Mouse (Mus musculus) left cerebral cortex, postnatal 14 days (tissue): ENCODE measurements at regions not wholly inside any gene's neighbourhood (a gene's known extent, or its start where the extent isn't known, plus 50 kb on each side); places are given as distances from the start of the nearest gene placed in this dataset.

Experiments used
- DNase-seq, 2 experiments: peaks; one replicate each; pipeline ENCODE4 v3.0.0; 2021 to 2022; ENCODE audit warnings: low spot score in 2 of 2, mixed read lengths in 1 of 2
- intact Hi-C: fragments of 180-260 bp; cut with DNase I; formaldehyde crosslinking; loops from one replicate; pipeline ENCODE4 v1.15.1; 2025

GRCm38 (mm10) chr5:84934369-84934768, 517.2 kb upstream of the Epha5 start:
- intact Hi-C loops = no loop called here

GRCm38 (mm10) chr5:84917631-84918292, 500.6 kb upstream of the Epha5 start:
- no peak for DNase-seq
- intact Hi-C loops = no loop called here

More at GRCm38 (mm10) chr5:84934369-84934768, 517.2 kb upstream of the Epha5 start:
- DNase-seq = peak in 1 of 2 experiments; percentile 1

DNA sequence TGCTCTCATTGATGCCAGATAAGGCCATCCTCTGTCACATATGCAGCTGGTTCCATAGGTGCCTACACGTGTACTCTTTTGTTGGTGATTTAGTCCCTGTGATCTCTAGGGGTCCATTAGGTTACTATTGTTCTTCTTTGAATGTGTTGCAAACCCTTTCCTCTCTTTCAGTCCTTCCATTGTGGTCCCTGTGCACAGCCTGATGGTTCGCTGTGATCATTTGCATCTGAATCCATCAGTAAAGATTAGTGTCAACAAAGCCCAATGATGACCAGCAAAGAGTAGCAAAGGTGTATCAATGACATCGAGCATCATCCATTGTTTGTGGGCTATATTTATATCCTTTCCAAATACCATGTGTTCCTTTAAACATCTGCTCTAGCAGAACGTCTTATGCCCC, 484.5 kb upstream of the Epha5 start:
- intact Hi-C loops = no loop called here
- no peak for DNase-seq

GRCm38 (mm10) chr5:84897535-84897934, 480.4 kb upstream of the Epha5 start:
- no peak for DNase-seq
- intact Hi-C loops = no loop called here

- intact Hi-C loops = no loop called here
- no peak for DNase-seq
These were observed 436.4 kb upstream of the Epha5 start for GRCm38 (mm10) chr5:84853622-84854021.

DNA sequence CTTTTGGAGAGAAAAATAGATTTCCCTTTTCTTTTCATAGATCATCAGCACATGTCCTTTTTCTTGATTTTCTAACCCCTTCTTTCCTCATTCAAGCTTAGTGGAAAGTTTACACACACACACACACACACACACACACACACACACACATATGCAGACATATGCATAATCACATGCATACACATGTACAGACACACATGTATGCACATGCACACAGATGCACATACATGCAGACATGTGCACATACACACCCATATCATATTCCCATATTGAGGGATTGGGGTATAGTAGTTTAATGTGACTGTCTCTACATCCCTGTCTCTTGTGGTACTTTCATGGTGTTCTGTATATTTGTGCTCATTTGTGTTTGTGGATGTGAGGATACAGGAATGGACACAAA, 432.0 kb upstream of the Epha5 start:
- DNase-seq = no peak
- intact Hi-C loops = no loop called here

GRCm38 (mm10) chr5:84848765-84849164, 431.6 kb upstream of the Epha5 start:
- intact Hi-C loops = no loop called here
- peak; percentile 10 to 20 for DNase-seq

GRCm38 (mm10) chr5:84811460-84811859, 394.3 kb upstream of the Epha5 start:
- intact Hi-C loops = no loop called here
- DNase-seq = no peak

- intact Hi-C loops = no loop called here
These were observed 393.7 kb upstream of the Epha5 start for GRCm38 (mm10) chr5:84810844-84811243.

DNA sequence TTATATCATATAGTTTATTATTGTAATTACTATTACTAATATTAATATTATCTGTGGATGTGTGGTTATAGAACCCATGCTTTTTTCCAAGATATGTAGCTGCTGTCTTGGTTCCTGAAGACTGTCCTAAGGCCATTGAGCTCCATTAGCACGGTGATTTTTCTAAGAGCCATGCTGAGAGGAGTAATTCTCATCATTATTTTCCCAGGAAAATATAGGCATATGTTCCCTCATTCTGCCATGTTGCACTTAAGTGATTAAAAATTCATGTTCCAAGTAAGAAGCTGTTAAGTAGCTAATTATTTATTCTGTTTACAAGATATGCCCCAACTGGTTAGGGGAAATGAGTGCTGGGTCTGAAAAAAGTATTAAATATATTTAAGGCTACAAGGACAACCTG, 345.4 kb upstream of the Epha5 start:
- intact Hi-C loops = no loop called here
- no peak for DNase-seq

More at GRCm38 (mm10) chr5:84810844-84811243, 393.7 kb upstream of the Epha5 start:
- DNase-seq = no peak

DNA sequence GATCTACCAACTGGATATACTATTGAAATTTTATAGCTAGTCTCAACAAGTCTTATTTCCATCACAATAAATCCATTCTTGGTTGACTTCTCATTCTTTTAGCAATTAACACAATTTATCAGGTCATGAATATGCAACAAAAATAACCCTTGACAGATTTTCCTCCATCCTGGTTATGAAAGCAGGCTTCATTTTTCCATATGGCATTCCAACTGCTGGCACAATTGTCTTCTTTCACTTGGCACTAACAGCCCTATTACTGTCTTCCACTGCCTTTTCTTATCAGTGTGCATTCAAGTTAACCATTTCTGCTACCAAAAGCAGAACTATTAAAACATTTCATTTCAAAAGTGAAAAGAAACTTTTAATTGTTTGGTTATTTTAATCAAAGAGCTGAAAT, 334.9 kb upstream of the Epha5 start:
- intact Hi-C loops = no loop called here
- no peak for DNase-seq

GRCm38 (mm10) chr5:84705436-84705835, 288.3 kb upstream of the Epha5 start:
- intact Hi-C loops = no loop called here

DNA sequence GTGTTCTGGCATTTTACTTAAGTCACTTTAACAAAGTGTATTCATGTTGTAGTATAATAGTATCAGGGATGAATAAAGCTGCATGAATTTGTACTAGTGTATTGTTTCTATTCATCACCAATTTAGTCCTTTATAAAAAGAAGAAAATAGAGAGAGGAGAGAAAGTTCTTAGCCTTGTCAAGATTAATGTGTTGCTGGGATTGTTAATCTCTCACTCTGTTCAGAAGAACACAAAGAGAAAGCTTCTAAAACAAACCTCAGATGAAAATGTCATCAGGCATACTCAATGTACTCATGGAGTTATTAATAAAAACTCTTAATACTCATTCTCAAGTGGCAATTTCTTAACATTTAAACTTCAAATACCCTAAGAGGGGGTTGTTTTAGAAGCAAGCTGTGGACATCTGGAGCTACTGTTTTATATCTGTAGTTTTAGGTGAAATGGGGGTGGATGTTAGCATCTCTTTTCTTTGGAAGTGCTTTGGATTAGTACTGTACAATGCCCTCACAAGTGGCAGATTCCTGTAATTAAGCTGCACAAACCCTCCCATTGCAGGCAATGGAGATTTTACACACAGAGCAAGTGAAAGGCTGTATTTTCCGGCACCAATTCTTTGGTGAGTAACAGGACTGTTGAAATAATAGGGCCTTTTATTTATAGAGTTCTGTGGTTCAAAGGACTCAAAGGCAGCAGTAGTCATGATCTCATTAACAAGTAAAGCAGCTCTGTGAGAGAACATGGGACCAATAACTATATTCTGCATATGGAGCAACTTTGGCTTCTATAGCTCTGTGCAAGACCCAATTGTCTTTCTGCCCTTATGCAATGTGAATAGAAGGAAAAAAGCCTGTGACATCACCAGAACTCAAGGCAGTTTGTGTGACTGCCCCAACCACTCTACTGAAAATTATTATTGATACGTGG, 273.4 kb upstream of the Epha5 start:
- intact Hi-C loops = no loop called here
- DNase-seq = no peak

More at GRCm38 (mm10) chr5:84705436-84705835, 288.3 kb upstream of the Epha5 start:
- DNase-seq = no peak

DNA sequence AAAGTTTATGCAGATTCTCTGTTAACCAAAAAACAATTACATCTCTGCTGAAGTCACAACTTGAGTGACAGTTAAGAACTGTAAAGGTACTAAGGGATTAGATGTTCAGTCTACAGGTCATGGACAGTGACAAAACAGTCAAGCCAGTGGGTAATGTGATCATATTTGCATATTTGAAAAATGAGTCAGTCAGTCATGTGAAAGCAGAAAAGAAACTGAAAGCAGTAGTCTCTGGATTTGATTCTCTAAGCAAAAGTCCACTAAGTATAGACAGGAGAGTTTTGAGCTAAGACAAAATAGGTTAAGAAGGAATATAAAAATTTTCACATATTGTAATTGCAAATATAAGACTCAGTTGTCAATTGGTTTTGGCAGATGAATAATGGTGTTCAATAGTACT, 270.4 kb upstream of the Epha5 start:
- DNase-seq = no peak
- intact Hi-C loops = no loop called here

DNA sequence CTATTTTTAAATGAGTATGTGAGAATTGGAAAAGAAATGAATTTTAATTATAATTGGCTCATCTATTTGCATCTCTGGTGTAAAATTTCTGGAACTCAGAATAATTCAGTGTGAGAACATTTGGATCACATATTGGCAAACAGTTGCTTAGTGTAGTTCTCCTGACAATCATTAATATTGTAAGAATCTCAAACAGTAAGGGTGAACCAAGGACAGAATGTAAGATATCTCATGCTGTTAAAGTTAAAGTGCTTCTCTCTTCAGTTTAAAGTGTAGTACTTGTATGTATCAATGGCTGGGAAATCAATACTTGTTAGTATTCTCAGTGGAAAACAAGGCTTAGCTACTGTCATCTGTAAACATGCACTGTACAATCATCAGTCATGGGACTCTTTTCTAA, 238.0 kb upstream of the Epha5 start:
- peak in 1 of 2 experiments; percentile 3 for DNase-seq
- intact Hi-C loops = no loop called here

DNA sequence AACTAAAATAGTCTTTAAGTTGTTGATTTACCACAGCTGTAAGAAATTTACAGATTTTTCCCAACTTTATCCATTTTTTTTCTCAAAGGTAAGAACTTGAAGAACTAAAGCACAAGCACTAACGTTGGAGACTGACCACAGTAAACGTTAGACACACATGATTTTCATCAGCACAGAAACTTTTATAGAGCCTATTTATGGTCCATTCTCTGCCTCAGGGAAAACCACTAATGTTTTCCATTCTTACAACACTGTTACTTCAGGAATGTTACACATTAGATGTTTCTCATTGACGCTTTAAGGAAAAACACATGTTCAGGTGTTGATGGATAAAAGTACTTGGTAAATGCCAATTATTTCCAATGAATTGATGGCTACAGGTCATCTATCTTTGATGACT, 218.3 kb upstream of the Epha5 start:
- DNase-seq = no peak
- intact Hi-C loops = no loop called here

GRCm38 (mm10) chr5:84632851-84633250, 215.7 kb upstream of the Epha5 start:
- DNase-seq = no peak
- intact Hi-C loops = no loop called here

DNA sequence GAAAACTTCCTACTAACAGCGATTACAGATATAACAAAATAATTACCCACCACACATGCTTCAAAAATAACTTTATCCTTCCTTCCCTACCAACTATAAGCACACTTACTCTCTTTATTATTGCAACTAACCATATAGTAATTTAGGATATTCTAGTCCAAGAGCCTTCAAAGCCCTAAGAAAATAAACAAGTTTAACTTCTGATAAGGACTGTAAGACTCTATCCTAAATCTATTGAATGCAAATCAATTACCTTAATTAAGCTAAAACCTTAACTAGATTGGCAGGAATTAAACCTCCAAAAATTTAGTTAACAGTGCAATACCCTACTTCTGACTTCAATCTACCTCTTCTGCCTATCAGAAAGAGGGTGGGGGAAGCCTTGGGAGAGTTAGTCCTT, 201.0 kb upstream of the Epha5 start:
- intact Hi-C loops = no loop called here
- DNase-seq = no peak

DNA sequence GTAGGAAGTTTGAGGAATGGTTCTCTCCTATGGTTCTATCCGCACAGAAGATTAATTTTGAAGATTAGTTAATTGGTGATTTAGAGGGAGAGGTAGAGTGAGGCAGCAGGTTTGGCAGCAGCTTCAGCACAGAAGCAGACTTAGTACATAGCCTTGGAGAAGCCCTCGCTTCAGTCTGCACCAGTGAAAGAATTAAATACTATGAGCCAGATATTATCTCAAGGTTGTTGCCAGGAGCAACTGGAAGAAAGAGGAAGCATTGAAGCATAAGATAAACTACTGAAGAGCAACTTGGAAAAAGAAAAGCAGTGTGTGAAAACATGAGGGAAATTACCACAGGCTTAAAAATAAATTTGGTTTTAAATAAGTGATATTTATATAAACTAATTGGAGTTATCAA, 191.5 kb upstream of the Epha5 start:
- no peak for DNase-seq
- intact Hi-C loops = no loop called here

- DNase-seq = no peak
- intact Hi-C loops = no loop called here
These were observed 148.2 kb upstream of the Epha5 start for GRCm38 (mm10) chr5:84565311-84565946.
